Mouse (Mus musculus) liver, embryonic 15.5 days (tissue): ENCODE data around the gene Sash1. TPM values are rescaled to one million over a fixed set of nuclear protein-coding genes. Genes with fewer than 3 reads are reported as not detected.

ENCODE experiments used
- ATAC-seq: fragments of 200-750 bp; cut with Nextera tagmentation; 2 replicates; pipeline ENCODE4 v1.8.0; 2017; ENCODE audit warnings: moderate number of reproducible peaks, mild to moderate bottlenecking, moderate library complexity; ENCODE audit not compliant: insufficient read depth
- H3K27ac ChIP-seq: fragments of 300-500 bp; sonication (generic); replicated peaks from 2 replicates; pipeline ENCODE4 v1.5.1; 2015; ENCODE audit warnings: mild to moderate bottlenecking, inconsistent platforms
- H3K27me3 ChIP-seq: fragments of 300-500 bp; sonication (generic); 2 replicates; pipeline ENCODE4 v1.6.1; 2015; ENCODE audit warnings: mild to moderate bottlenecking, inconsistent platforms
- H3K36me3 ChIP-seq: fragments of 300-500 bp; sonication (generic); replicated peaks from 2 replicates; pipeline ENCODE4 v1.6.1; 2015; ENCODE audit warnings: moderate library complexity, mild to moderate bottlenecking, inconsistent platforms
- H3K4me1 ChIP-seq: fragments of 300-500 bp; sonication (generic); replicated peaks from 2 replicates; pipeline ENCODE4 v1.6.1; 2015; ENCODE audit warnings: inconsistent platforms
- H3K4me2 ChIP-seq: fragments of 300-500 bp; sonication (generic); 2 replicates; pipeline ENCODE4 v1.6.1; 2015; ENCODE audit warnings: moderate library complexity, mild to moderate bottlenecking, inconsistent platforms
- H3K4me3 ChIP-seq: fragments of 300-500 bp; sonication (generic); replicated peaks from 2 replicates; pipeline ENCODE4 v1.5.1; 2015; ENCODE audit warnings: mild to moderate bottlenecking, inconsistent platforms
- H3K9ac ChIP-seq: fragments of 300-500 bp; sonication (generic); 2 replicates; pipeline ENCODE4 v1.6.1; 2015; ENCODE audit warnings: moderate library complexity, mild to moderate bottlenecking, inconsistent platforms
- H3K9me3 ChIP-seq: fragments of 300-500 bp; sonication (generic); replicated peaks from 2 replicates; pipeline ENCODE4 v1.6.1; 2016; ENCODE audit warnings: inconsistent platforms
- WGBS: fragments of 180-500 bp; shearing (Covaris S2); methylation state at CpG from one replicate; pipeline ENCODE4 v1.1.7; 2015; ENCODE audit warnings: mixed read lengths; ENCODE audit not compliant: insufficient replicate concordance; 5-methylcytosine and 5-hydroxymethylcytosine counted together
- polyA plus RNA-seq: library from polyadenylated mRNA; unstranded; fragments of >200 nt; fragmentation: Nextera tagmentation; extraction: Ambion mirVana; gene quantifications from 2 replicates; pipeline ENCODE4 v1.2.1, GENCODE M21; 2015

Sash1 gene
- polyA plus RNA-seq, 1 experiment from 2014 or later, result 0.94 TPM

- Histone ChIP-seq H3K9me3 (no peaks in the 10 kb centered on the region), H3K4me1 (no peaks in the 10 kb centered on the region), H3K36me3 (no peaks in the 10 kb centered on the region), H3K4me2 (no peak overlapping the region), H3K27ac (no peak overlapping the region), H3K27me3 (no peaks in the 10 kb centered on the region), H3K4me3 (no peak overlapping the region), H3K9ac (no peak overlapping the region)
- 64% methylated on average over 4 of the region's 4 CpGs for WGBS
- ATAC-seq, result no peak
These were observed 37.9 kb downstream of the Sash1 start for GRCm38 (mm10) chr10:8847974-8848373.

GRCm38 (mm10) chr10:8846258-8846657, 39.6 kb downstream of the Sash1 start:
- no peak for ATAC-seq
- H3K4me2 ChIP-seq, result no peak overlapping the region
- H3K9ac ChIP-seq, result no peak overlapping the region
- H3K4me3 ChIP-seq, result no peak overlapping the region
- H3K27me3 ChIP-seq, result no peaks in the 10 kb centered on the region
- 85% methylated on average over 10 of the region's 10 CpGs for WGBS
- H3K9me3 ChIP-seq, result no peaks in the 10 kb centered on the region
- no peaks in the 10 kb centered on the region for H3K4me1 ChIP-seq
- H3K36me3 ChIP-seq, result no peaks in the 10 kb centered on the region
- no peak overlapping the region for H3K27ac ChIP-seq

GRCm38 (mm10) chr10:8845230-8845770, 40.6 kb downstream of the Sash1 start:
- Histone ChIP-seq H3K4me1 (no peaks in the 10 kb centered on the region), H3K4me3 (no peak overlapping the region), H3K36me3 (no peaks in the 10 kb centered on the region), H3K27ac (no peak overlapping the region), H3K9me3 (no peaks in the 10 kb centered on the region), H3K9ac (no peak overlapping the region), H3K27me3 (no peaks in the 10 kb centered on the region), H3K4me2 (no peak overlapping the region)
- 45% methylated on average over 2 of the region's 2 CpGs for WGBS
- no peak for ATAC-seq

- ATAC-seq, result no peak
- Histone ChIP-seq H3K4me2 (no peak overlapping the region), H3K9me3 (no peaks in the 10 kb centered on the region), H3K9ac (no peak overlapping the region), H3K27me3 (no peaks in the 10 kb centered on the region), H3K27ac (no peak overlapping the region), H3K36me3 (no peaks in the 10 kb centered on the region), H3K4me1 (no peaks in the 10 kb centered on the region), H3K4me3 (no peak overlapping the region)
- WGBS, result 83% methylated on average over 3 of the region's 3 CpGs
These were observed 45.9 kb downstream of the Sash1 start for GRCm38 (mm10) chr10:8839956-8840355.

- Histone ChIP-seq H3K36me3 (no peaks in the 10 kb centered on the region), H3K9me3 (no peaks in the 10 kb centered on the region), H3K4me3 (no peak overlapping the region), H3K4me2 (no peak overlapping the region), H3K4me1 (no peaks in the 10 kb centered on the region), H3K27me3 (no peaks in the 10 kb centered on the region), H3K27ac (no peak overlapping the region), H3K9ac (no peak overlapping the region)
- ATAC-seq, result no peak
- 63% methylated on average over 17 of the region's 17 CpGs for WGBS
These were observed 51.9 kb downstream of the Sash1 start for GRCm38 (mm10) chr10:8833816-8834464.

GRCm38 (mm10) chr10:8826303-8826702, 59.6 kb downstream of the Sash1 start:
- H3K4me2 ChIP-seq, result no peak overlapping the region
- H3K4me1 ChIP-seq, result no peaks in the 10 kb centered on the region
- no peaks in the 10 kb centered on the region for H3K27me3 ChIP-seq
- no peak overlapping the region for H3K9ac ChIP-seq
- H3K36me3 ChIP-seq, result no peaks in the 10 kb centered on the region
- no peak overlapping the region for H3K27ac ChIP-seq
- no peaks in the 10 kb centered on the region for H3K9me3 ChIP-seq
- WGBS, result 73% methylated on average over 10 of the region's 10 CpGs
- no peak for ATAC-seq
- H3K4me3 ChIP-seq, result no peak overlapping the region

- no peaks in the 10 kb centered on the region for H3K9me3 ChIP-seq
- no peak for ATAC-seq
- WGBS, result 72% methylated on average over 9 of the region's 9 CpGs
These were observed 60.0 kb downstream of the Sash1 start for GRCm38 (mm10) chr10:8825874-8826273.

GRCm38 (mm10) chr10:8818066-8818465, 67.8 kb downstream of the Sash1 start:
- no peak overlapping the region for H3K4me2 ChIP-seq
- WGBS, result 66% methylated on average over 5 of the region's 5 CpGs
- 0 out of 2 replicates have a peak, but pooled peaks cover 2% of the 10 kb centered on the region for H3K4me1 ChIP-seq
- H3K36me3 ChIP-seq, result no peaks in the 10 kb centered on the region
- no peak overlapping the region for H3K27ac ChIP-seq
- no peaks in the 10 kb centered on the region for H3K9me3 ChIP-seq
- no peak overlapping the region for H3K9ac ChIP-seq
- H3K4me3 ChIP-seq, result no peak overlapping the region
- H3K27me3 ChIP-seq, result no peaks in the 10 kb centered on the region
- no peak for ATAC-seq

More at GRCm38 (mm10) chr10:8825874-8826273, 60.0 kb downstream of the Sash1 start:
- Histone ChIP-seq H3K36me3 (no peaks in the 10 kb centered on the region), H3K4me1 (no peaks in the 10 kb centered on the region), H3K9ac (no peak overlapping the region), H3K27me3 (no peaks in the 10 kb centered on the region), H3K4me3 (no peak overlapping the region), H3K27ac (no peak overlapping the region), H3K4me2 (no peak overlapping the region)

GRCm38 (mm10) chr10:8813984-8814578, 71.8 kb downstream of the Sash1 start:
- H3K4me2 ChIP-seq, result no peak overlapping the region
- WGBS, result 64% methylated on average over 18 of the region's 18 CpGs
- no peak for ATAC-seq
- no peak overlapping the region for H3K9ac ChIP-seq
- H3K4me3 ChIP-seq, result no peak overlapping the region
- no peaks in the 10 kb centered on the region for H3K36me3 ChIP-seq
- no peaks in the 10 kb centered on the region for H3K27me3 ChIP-seq
- no peak overlapping the region for H3K27ac ChIP-seq
- 0 out of 2 replicates have a peak, but pooled peaks cover 2% of the 10 kb centered on the region for H3K4me1 ChIP-seq
- no peaks in the 10 kb centered on the region for H3K9me3 ChIP-seq

GRCm38 (mm10) chr10:8813259-8813658, 72.6 kb downstream of the Sash1 start:
- no peak overlapping the region for H3K4me2 ChIP-seq
- 0 out of 2 replicates have a peak, but pooled peaks cover 2% of the 10 kb centered on the region for H3K4me1 ChIP-seq
- no peaks in the 10 kb centered on the region for H3K27me3 ChIP-seq
- no peak overlapping the region for H3K4me3 ChIP-seq
- no peaks in the 10 kb centered on the region for H3K9me3 ChIP-seq
- H3K36me3 ChIP-seq, result no peaks in the 10 kb centered on the region
- no peak for ATAC-seq
- no peak overlapping the region for H3K9ac ChIP-seq
- H3K27ac ChIP-seq, result no peak overlapping the region
- WGBS, result 83% methylated on average over 14 of the region's 14 CpGs

- no peak overlapping the region for H3K27ac ChIP-seq
- no peaks in the 10 kb centered on the region for H3K27me3 ChIP-seq
- H3K4me2 ChIP-seq, result no peak overlapping the region
- no peak for ATAC-seq
- no peak overlapping the region for H3K9ac ChIP-seq
- WGBS, result 76% methylated on average over 8 of the region's 8 CpGs
- H3K36me3 ChIP-seq, result no peaks in the 10 kb centered on the region
- H3K4me1 ChIP-seq, result 0 out of 2 replicates have a peak, but pooled peaks cover 2% of the 10 kb centered on the region
- no peaks in the 10 kb centered on the region for H3K9me3 ChIP-seq
- H3K4me3 ChIP-seq, result no peak overlapping the region
These were observed 73.1 kb downstream of the Sash1 start for GRCm38 (mm10) chr10:8812807-8813206.
